Mouse (Mus musculus): ENCODE measurements at regions not wholly inside any gene's neighbourhood (a gene's known extent, or its start where the extent isn't known, plus 50 kb on each side); places are given as distances from the start of the nearest gene placed in this dataset.

DNA sequence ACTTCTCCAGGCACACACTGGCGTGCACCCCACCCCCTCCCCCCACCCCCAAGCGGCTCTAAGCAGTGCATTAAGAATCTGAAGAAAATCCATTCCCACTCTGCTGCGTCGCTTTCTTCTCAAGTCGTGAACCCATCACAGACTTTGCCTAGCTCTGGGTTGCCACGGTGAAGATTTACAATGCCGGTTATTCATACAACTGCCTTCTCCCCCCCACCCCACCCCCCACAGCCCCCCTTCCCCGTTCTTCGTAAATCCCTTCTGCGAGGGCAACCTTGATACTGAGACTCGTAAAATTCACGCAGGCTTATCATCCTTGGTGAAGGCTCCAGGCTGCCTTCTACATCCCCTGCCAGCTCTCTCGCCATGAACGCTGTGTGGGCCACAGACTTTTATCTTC lies 451.7 kb upstream of the Pou3f3 start:
- Histone ChIP-seq H3K4me2 (ENCODE audit: low read depth) (no peak overlapping the region), H3K36me3 (ENCODE audit: control insufficient read depth, insufficient read depth) (no peaks in the 10 kb centered on the region), H3K79me2 (ENCODE audit: control insufficient read depth, insufficient read depth) (no peaks in the 10 kb centered on the region), H3ac (ENCODE audit: control insufficient read depth, insufficient read length) (no peak overlapping the region), H3K27me3 (ENCODE audit: control insufficient read depth, insufficient read depth, insufficient read length) (no peaks in the 10 kb centered on the region), H3K4me3 (no peak overlapping the region)
- no peak for TF ChIP-seq USF1 (IDR thresholded peaks at IDR 0.05; ENCODE audit: low read depth)
- no peak for TF ChIP-seq POLR2AphosphoS2 (IDR thresholded peaks at IDR 0.05; ENCODE audit: insufficient read length, low read depth)
- no peak for TF ChIP-seq MYOG (IDR thresholded peaks at IDR 0.05; ENCODE audit: control insufficient read depth in 1 of 3, insufficient read depth in 1 of 3, insufficient read length in 2 of 3, low read depth in 2 of 3)
- TF ChIP-seq REST (IDR thresholded peaks at IDR 0.05; ENCODE audit: insufficient read depth, insufficient read length), result no peak
- TF ChIP-seq CEBPB (IDR thresholded peaks at IDR 0.05; ENCODE audit: insufficient read depth, poor library complexity, severe bottlenecking), result no peak

DNA sequence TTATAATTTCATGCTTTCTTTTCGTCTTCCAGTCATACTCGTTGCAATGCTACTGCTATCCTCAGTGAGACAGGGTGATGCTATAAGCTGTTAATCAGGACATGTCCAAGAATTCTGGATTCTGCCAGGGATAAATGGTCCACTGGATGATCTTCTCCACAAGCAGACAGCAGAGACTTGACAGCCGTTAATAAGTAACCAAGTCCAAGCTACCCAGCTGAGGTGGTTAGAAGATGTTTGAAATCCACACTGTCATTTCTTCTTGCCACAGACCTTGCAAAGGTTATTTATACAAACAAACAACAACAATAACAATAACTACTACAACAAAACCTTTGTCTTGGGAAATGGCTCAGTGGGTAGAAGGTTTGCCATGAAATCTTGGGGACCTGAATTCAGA lies 443.2 kb upstream of the Pou3f3 start:
- no peak overlapping the region for H3K4me2 ChIP-seq (ENCODE audit: low read depth)
- TF ChIP-seq USF1 (IDR thresholded peaks at IDR 0.05; ENCODE audit: low read depth) (no peak), MYOD1 (IDR thresholded peaks at IDR 0.05; ENCODE audit: control insufficient read depth in 1 of 3, insufficient read length in 2 of 3, low read depth in 2 of 3) (no peak)
- no peak overlapping the region for H3ac ChIP-seq (ENCODE audit: control insufficient read depth, insufficient read length)
- H3K79me2 ChIP-seq (ENCODE audit: control insufficient read depth, insufficient read depth), result no peaks in the 10 kb centered on the region
- no peak overlapping the region for H3K4me3 ChIP-seq
- no peaks in the 10 kb centered on the region for H3K36me3 ChIP-seq (ENCODE audit: control insufficient read depth, insufficient read depth)
- no peaks in the 10 kb centered on the region for H3K27me3 ChIP-seq (ENCODE audit: control insufficient read depth, insufficient read depth, insufficient read length)

DNA sequence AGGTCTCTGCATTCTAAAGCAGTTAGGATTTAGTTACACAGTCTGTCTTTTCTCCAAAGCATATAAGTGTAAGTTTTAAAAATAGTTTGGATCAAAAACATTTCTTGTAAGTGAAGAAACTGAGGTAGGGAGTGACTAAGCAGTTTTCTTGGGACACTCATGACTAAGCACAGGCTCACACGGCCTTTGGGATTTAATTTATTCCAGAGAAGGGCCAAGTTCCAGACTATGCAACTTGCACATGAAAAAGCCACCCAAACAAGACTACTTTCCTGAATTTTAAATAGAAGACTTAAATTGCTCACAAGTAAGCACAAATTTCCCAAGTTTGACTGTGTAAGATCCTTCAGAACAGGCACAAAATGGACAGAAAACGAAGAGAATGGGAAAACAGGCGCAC lies 441.8 kb upstream of the Pou3f3 start:
- no peak for TF ChIP-seq POLR2A (IDR thresholded peaks at IDR 0.05; ENCODE audit: insufficient read length, low read depth)
- H3K4me3 ChIP-seq, result no peak overlapping the region
- H3K4me2 ChIP-seq (ENCODE audit: low read depth), result no peak overlapping the region
- no peaks in the 10 kb centered on the region for H3K79me2 ChIP-seq (ENCODE audit: control insufficient read depth, insufficient read depth)
- no peak overlapping the region for H3ac ChIP-seq (ENCODE audit: control insufficient read depth, insufficient read length)
- no peaks in the 10 kb centered on the region for H3K36me3 ChIP-seq (ENCODE audit: control insufficient read depth, insufficient read depth)
- H3K27me3 ChIP-seq (ENCODE audit: control insufficient read depth, insufficient read depth, insufficient read length), result no peaks in the 10 kb centered on the region

DNA sequence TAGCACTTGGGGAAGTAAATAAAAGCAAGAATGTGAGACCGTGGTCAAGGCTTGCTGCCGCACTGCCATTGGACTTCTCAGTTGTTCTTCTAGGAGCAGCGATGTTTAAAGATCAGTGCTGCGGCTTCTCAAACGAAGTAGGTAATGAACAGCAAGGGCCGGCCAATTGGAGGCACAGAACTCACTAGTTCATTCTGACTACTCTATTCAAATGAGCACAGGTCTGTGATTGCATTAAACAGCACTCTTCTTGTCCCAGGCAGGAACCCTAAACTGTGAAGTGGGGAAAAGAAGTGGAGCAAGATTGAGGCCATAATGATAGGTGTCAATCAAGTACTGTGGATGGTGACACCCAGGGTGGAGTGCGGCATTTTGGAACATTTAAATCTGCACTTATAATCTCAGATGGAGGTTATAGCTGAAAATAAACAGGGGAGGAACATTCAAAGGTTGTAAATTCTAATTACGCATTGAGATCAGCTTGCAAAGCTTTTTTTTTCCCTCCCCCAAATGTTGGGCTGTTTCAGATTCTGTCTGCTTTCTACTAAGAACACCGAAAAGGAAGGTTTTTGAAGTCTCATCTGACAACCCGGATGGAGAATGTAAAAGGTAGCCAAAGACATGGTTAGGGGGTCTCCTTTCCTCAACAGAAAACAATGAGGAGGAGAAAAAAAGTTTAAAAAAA lies 438.5 kb upstream of the Pou3f3 start:
- Histone ChIP-seq H3ac (ENCODE audit: control insufficient read depth, insufficient read length) (no peak overlapping the region), H3K27me3 (ENCODE audit: control insufficient read depth, insufficient read depth, insufficient read length) (no peaks in the 10 kb centered on the region)
- TF ChIP-seq USF1 (IDR thresholded peaks at IDR 0.05; ENCODE audit: low read depth) (no peak), MYOD1 (IDR thresholded peaks at IDR 0.05; ENCODE audit: control insufficient read depth in 1 of 3, insufficient read length in 2 of 3, low read depth in 2 of 3) (no peak), POLR2A (IDR thresholded peaks at IDR 0.05; ENCODE audit: insufficient read length, low read depth) (no peak), POLR2AphosphoS2 (IDR thresholded peaks at IDR 0.05; ENCODE audit: insufficient read length, low read depth) (no peak), MAX (IDR thresholded peaks at IDR 0.05; ENCODE audit: low read depth) (no peak), REST (IDR thresholded peaks at IDR 0.05; ENCODE audit: insufficient read depth, insufficient read length) (no peak), SRF (IDR thresholded peaks at IDR 0.05; ENCODE audit: control insufficient read depth, insufficient read length, low read depth) (no peak), CEBPB (IDR thresholded peaks at IDR 0.05; ENCODE audit: insufficient read depth, poor library complexity, severe bottlenecking) (no peak), TCF3 (IDR thresholded peaks at IDR 0.05; ENCODE audit: insufficient read length, low read depth) (no peak), MYOG (IDR thresholded peaks at IDR 0.05; ENCODE audit: control insufficient read depth in 1 of 3, insufficient read depth in 1 of 3, insufficient read length in 2 of 3, low read depth in 2 of 3) (no peak), E2F4 (IDR thresholded peaks at IDR 0.05; ENCODE audit: insufficient read depth) (no peak), TCF12 (IDR thresholded peaks at IDR 0.05; ENCODE audit: insufficient read depth, poor library complexity, severe bottlenecking) (no peak)

DNA sequence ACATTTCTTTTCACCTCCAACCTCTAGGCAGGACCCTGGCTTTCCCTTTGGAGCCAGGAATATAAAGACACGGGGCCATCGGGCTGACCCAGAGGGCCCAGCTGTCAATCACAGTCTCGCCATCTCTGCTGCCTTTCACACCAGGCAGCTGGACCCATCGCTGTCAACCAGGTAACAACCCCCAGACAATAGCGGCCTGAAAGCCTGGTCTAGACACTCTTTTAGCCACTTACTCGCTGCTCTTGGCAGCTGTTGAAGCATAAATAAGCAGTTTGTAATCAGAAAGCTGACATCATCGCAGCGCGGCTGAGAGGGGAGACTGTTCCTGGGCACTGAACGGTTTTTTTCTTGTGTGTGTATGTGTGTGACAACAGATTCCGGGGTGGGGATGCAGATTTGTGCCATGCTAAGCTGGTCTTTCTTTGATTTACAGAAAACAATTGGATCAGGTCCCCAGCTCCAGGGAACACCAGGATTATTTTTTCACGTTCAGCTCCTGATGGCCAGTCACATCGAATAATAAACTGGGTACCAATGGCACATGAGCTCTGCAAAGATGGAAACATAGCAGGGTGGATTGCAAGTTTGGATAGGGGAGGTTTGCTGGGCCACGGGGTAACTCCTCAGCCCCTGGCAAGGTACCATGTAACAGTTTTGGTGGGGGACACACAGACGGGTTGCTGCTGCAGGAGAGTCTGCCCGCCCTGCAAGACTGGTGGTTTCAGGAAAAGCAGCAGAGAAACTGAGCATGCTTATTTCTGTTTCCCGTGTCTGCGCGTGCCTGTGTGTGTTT lies 437.6 kb upstream of the Pou3f3 start:
- no peak overlapping the region for H3K4me3 ChIP-seq
- H3K79me2 ChIP-seq (ENCODE audit: control insufficient read depth, insufficient read depth), result no peaks in the 10 kb centered on the region
- no peak overlapping the region for H3ac ChIP-seq (ENCODE audit: control insufficient read depth, insufficient read length)
- no peaks in the 10 kb centered on the region for H3K27me3 ChIP-seq (ENCODE audit: control insufficient read depth, insufficient read depth, insufficient read length)
- H3K4me2 ChIP-seq (ENCODE audit: low read depth), result no peak overlapping the region
- TF ChIP-seq SRF (IDR thresholded peaks at IDR 0.05; ENCODE audit: control insufficient read depth, insufficient read length, low read depth) (no peak), POLR2AphosphoS2 (IDR thresholded peaks at IDR 0.05; ENCODE audit: insufficient read length, low read depth) (no peak), MAX (IDR thresholded peaks at IDR 0.05; ENCODE audit: low read depth) (no peak), E2F4 (IDR thresholded peaks at IDR 0.05; ENCODE audit: insufficient read depth) (no peak), MYOG (IDR thresholded peaks at IDR 0.05; ENCODE audit: control insufficient read depth in 1 of 3, insufficient read depth in 1 of 3, insufficient read length in 2 of 3, low read depth in 2 of 3) (no peak), MYOD1 (IDR thresholded peaks at IDR 0.05; ENCODE audit: control insufficient read depth in 1 of 3, insufficient read length in 2 of 3, low read depth in 2 of 3) (no peak), POLR2A (IDR thresholded peaks at IDR 0.05; ENCODE audit: insufficient read length, low read depth) (no peak), TCF12 (IDR thresholded peaks at IDR 0.05; ENCODE audit: insufficient read depth, poor library complexity, severe bottlenecking) (no peak), USF1 (IDR thresholded peaks at IDR 0.05; ENCODE audit: low read depth) (no peak), TCF3 (IDR thresholded peaks at IDR 0.05; ENCODE audit: insufficient read length, low read depth) (no peak), REST (IDR thresholded peaks at IDR 0.05; ENCODE audit: insufficient read depth, insufficient read length) (no peak)
- H3K36me3 ChIP-seq (ENCODE audit: control insufficient read depth, insufficient read depth), result no peaks in the 10 kb centered on the region

More for the DNA sequence above, 438.5 kb upstream of the Pou3f3 start:
- Histone ChIP-seq H3K79me2 (ENCODE audit: control insufficient read depth, insufficient read depth) (no peaks in the 10 kb centered on the region), H3K4me2 (ENCODE audit: low read depth) (no peak overlapping the region), H3K36me3 (ENCODE audit: control insufficient read depth, insufficient read depth) (no peaks in the 10 kb centered on the region), H3K4me3 (no peak overlapping the region)
